Mouse (Mus musculus) liver, embryonic 12.5 days (tissue): ENCODE data around the gene Zfp433. TPM values are rescaled to one million over a fixed set of nuclear protein-coding genes. Genes with fewer than 3 reads are reported as not detected.
"Not testable (repeated sequence)": the region's sequence is repeated elsewhere in the genome, so short reads cannot be mapped to it uniquely, and the experiment has no call there.

ENCODE experiments used
- ATAC-seq: fragments of 200-750 bp; cut with Nextera tagmentation; 2 replicates; pipeline ENCODE4 v1.8.0; 2017; ENCODE audit warnings: moderate number of reproducible peaks, mild to moderate bottlenecking, moderate library complexity
- H3K27ac ChIP-seq: fragments of 300-500 bp; sonication (generic); 2 replicates; pipeline ENCODE4 v1.5.1; 2016; ENCODE audit warnings: mild to moderate bottlenecking
- H3K27me3 ChIP-seq: fragments of 300-500 bp; sonication (generic); replicated peaks from 2 replicates; pipeline ENCODE4 v1.6.1; 2016; ENCODE audit warnings: mild to moderate bottlenecking, moderate library complexity
- H3K36me3 ChIP-seq: fragments of 300-500 bp; sonication (generic); 2 replicates; pipeline ENCODE4 v1.6.1; 2016; ENCODE audit warnings: mild to moderate bottlenecking, moderate library complexity
- H3K4me1 ChIP-seq: fragments of 300-500 bp; sonication (generic); 2 replicates; pipeline ENCODE4 v1.6.1; 2016
- H3K4me2 ChIP-seq: fragments of 300-500 bp; sonication (generic); 2 replicates; pipeline ENCODE4 v1.6.1; 2016; ENCODE audit warnings: mild to moderate bottlenecking, moderate library complexity
- H3K4me3 ChIP-seq: fragments of 300-500 bp; sonication (generic); 2 replicates; pipeline ENCODE4 v1.5.1; 2016; ENCODE audit warnings: mild to moderate bottlenecking, moderate library complexity
- H3K9ac ChIP-seq: fragments of 300-500 bp; sonication (generic); 2 replicates; pipeline ENCODE4 v1.6.1; 2016; ENCODE audit warnings: mild to moderate bottlenecking, moderate library complexity
- H3K9me3 ChIP-seq: fragments of 300-500 bp; sonication (generic); replicated peaks from 2 replicates; pipeline ENCODE4 v1.6.1; 2016; ENCODE audit warnings: mild to moderate bottlenecking, moderate library complexity
- whole genome bisulfite sequencing: fragments of 180-500 bp; shearing (Covaris S2); methylation state at CpG from one replicate; pipeline ENCODE4 v1.1.7; 2016; ENCODE audit not compliant: insufficient replicate concordance; 5-methylcytosine and 5-hydroxymethylcytosine counted together
- polyA plus RNA-seq: library from polyadenylated mRNA; unstranded; fragments of >200 nt; fragmentation: Nextera tagmentation; extraction: Ambion mirVana; gene quantifications from 2 replicates; pipeline ENCODE4 v1.2.1, GENCODE M21; 2016

Zfp433 gene
- polyA plus RNA-seq, result 4.4 and 6.4 TPM in 2 replicates

DNA sequence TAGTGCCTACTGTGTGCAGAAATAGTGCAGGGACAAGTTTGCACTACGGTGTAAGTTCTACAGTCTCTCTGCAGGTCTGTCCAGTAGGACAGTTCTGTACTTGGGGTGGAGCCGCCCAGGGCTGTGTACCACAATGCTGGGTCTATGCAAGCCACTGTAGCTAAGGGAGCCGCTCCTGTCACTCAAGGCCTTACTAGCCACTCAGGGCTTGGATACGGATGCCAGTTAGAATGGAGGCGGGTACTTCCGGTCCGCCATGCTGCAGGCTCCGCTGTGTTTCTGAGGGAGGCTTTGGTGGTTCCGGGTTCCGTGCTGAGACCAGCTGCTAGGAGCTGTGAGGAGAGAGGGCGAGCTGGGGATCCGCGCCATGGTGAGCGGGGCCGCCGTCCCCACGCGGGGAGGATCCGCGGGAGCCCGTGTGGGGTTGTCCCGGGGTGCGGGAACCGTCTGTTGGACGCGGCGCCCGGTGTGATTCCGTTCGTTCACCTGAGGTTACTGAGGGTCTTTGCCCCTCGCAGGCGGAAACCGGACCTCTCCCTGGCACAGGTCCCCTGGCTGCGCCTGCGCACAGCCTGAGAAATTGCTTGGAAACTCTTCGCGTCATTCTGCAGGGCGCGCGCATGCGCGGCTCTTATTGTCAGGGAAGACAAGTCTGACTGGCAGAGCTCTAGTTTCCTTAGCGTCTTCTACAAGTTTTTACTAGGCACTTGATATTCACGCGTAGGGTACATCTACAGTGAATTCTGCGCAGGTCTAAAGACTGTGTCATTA lies at the start of gene Zfp433:
Gene Zfp433, plus strand, starts transcription at position 295 of the 771 bp plus-strand sequence.
- H3K4me2 ChIP-seq, H3K9me3 ChIP-seq, H3K9ac ChIP-seq, H3K27me3 ChIP-seq, H3K4me1 ChIP-seq, H3K27ac ChIP-seq, H3K36me3 ChIP-seq, H3K4me3 ChIP-seq: not testable (repeated sequence)
- WGBS, result no CpG with 5 or more reads among the region's 46 CpGs
- peak; percentile 100 for ATAC-seq

- H3K9ac ChIP-seq, result no peak overlapping the region
- WGBS, result 92% methylated on average over 10 of the region's 10 CpGs
- peaks cover 64% of the 10 kb centered on the region for H3K36me3 ChIP-seq
- H3K27ac ChIP-seq, result no peak overlapping the region
- H3K4me1 ChIP-seq, result peaks cover 10% of the 10 kb centered on the region
- ATAC-seq, result no peak
- peaks cover 38% of the 10 kb centered on the region for H3K9me3 ChIP-seq
- H3K4me3 ChIP-seq, result no peak overlapping the region
- H3K27me3 ChIP-seq, result no peaks in the 10 kb centered on the region
- no peak overlapping the region for H3K4me2 ChIP-seq
Measured at GRCm38 (mm10) chr10:81655178-81655577, 49.4 kb upstream of the Zfp433 start.

DNA sequence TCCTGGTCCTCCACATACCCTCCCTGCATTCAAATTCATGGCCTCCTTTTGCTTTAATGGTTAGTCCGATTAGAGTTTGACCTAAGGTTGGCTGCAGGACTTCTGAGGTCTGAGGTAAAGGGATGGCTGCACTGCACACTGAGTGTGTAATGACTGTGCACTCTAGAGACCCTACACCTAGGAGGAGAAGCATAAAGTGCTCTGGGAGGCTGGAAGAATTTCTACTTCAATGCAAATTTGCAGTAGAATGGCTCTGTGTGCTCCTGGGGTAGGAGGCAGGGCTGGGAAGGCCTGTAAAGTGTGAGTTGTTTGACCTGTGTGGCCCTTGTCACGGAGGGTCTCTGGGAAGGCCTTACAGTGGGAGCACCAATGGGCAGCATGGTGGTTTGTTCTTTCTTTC lies 48.5 kb upstream of the Zfp433 start:
- Histone ChIP-seq H3K4me1 (no peaks in the 10 kb centered on the region), H3K27me3 (no peaks in the 10 kb centered on the region), H3K4me2 (no peak overlapping the region), H3K27ac (no peak overlapping the region), H3K36me3 (peaks cover 63% of the 10 kb centered on the region), H3K9ac (no peak overlapping the region), H3K9me3 (peaks cover 42% of the 10 kb centered on the region), H3K4me3 (no peak overlapping the region)
- 90% methylated on average over 2 of the region's 2 CpGs for WGBS
- ATAC-seq, result no peak

GRCm38 (mm10) chr10:81687114-81687513 lies 17.5 kb upstream of the Zfp433 start:
- not testable (repeated sequence) for H3K27ac ChIP-seq, H3K36me3 ChIP-seq, H3K4me2 ChIP-seq, H3K4me1 ChIP-seq, H3K27me3 ChIP-seq, H3K4me3 ChIP-seq, H3K9ac ChIP-seq, H3K9me3 ChIP-seq, ATAC-seq
- no CpG with 5 or more reads among the region's 18 CpGs for WGBS

DNA sequence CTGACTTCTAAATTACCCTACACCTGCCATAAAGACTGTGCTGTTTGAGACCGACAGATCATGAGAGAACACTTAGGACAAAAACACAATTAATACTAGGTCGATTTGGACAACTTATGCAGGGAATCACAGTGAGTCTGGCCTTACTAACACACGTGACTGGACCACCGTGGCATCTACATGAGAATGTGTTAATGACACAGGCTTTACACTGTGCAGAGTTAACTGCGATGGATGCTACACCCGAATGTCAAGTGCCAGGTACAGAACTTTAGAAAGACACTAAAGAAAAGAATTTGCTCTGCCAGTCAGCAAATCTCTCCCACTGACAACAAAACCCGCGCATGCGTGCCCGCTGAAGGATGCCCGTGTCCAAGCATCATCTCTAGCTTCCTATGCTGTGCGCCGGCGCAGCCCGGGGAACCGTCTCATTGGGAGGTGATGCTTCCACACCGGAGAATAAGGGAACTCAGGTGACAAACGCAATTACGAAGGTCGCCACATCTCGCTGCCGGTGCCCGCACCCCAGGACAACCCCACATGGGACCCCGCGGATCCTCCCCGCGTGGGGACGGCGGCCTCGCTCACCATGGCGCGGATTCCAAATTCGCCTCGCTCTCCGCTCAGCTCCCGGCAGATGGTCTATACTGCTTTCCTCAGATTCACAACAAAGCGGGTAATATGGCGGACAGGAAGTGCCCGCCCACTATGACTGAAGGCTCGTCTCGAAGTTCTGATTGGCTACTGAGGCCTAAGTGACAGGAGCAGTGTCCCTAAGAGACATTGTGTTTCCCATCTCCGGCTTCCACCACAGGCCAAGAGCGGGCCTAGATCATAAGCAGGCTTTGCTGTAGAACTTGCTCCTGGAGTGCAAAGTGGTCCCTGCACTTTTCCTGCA lies 66.1 kb downstream of the Zfp433 start, which contains the start of gene Gm3055:
Gene Gm3055, minus strand, starts transcription at position 656 of the 898 bp plus-strand sequence.
- peak; percentile 86 for ATAC-seq
- H3K4me3 ChIP-seq, H3K9ac ChIP-seq, H3K4me2 ChIP-seq, H3K27ac ChIP-seq, H3K4me1 ChIP-seq, H3K27me3 ChIP-seq, H3K36me3 ChIP-seq, H3K9me3 ChIP-seq: not testable (repeated sequence)
- no CpG with 5 or more reads among the region's 43 CpGs for WGBS

DNA sequence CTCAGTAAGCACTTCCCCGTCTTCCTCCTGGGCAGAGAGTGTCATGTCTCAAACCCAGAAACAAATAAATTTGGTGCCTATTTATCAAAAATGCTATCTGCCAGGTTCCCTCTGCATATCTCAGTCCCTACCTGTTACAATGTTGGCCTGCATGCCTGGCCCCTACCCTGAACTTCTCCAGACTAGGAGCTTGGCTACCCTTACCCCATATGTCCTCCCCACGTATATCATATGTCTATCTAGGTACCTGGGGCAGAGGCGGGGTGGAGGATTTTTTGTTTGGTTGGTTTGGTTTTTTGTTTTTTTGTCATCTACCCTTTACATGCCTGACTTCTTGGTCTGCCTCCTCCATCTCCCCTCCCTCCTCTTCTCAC lies 66.8 kb downstream of the Zfp433 start:
- H3K9me3 ChIP-seq, H3K9ac ChIP-seq, H3K27me3 ChIP-seq, H3K36me3 ChIP-seq, H3K4me3 ChIP-seq, H3K4me1 ChIP-seq, H3K4me2 ChIP-seq, H3K27ac ChIP-seq: not testable (repeated sequence)
- ATAC-seq, result 0 out of 2 replicates have a peak, but pooled peaks have one; percentile 27
- WGBS, result no CpG with 5 or more reads among the region's 3 CpGs

Other genes starting within 250 kb of the Zfp433 start
- 10.1 and 10.2 TPM in 2 replicates for gene Nfic, start 249.2 kb upstream of the Zfp433 start, polyA plus RNA-seq
- 0.05 and 0.06 TPM in 2 replicates for gene Celf5, start 222.1 kb upstream of the Zfp433 start, polyA plus RNA-seq
- gene Ncln, start 208.4 kb upstream of the Zfp433 start, polyA plus RNA-seq, result 59.9 and 62.7 TPM in 2 replicates
- gene S1pr4, start 204.7 kb upstream of the Zfp433 start, polyA plus RNA-seq, result 3.1 and 3.3 TPM in 2 replicates
- 7.0 and 7.3 TPM in 2 replicates for gene Gna15, start 180.6 kb upstream of the Zfp433 start, polyA plus RNA-seq
- 27.7 and 28.3 TPM in 2 replicates for gene Gna11, start 159.6 kb upstream of the Zfp433 start, polyA plus RNA-seq
- 263 and 270 TPM in 2 replicates for gene Aes, start 145.3 kb upstream of the Zfp433 start, polyA plus RNA-seq
- gene Tle2, start 130.3 kb upstream of the Zfp433 start, polyA plus RNA-seq, result 4.8 and 5.1 TPM in 2 replicates
- gene Tle6, start 103.8 kb upstream of the Zfp433 start, polyA plus RNA-seq, result 8.1 and 12.1 TPM in 2 replicates
- 0.46 and 0.78 TPM in 2 replicates for gene BC025920, start 98.6 kb upstream of the Zfp433 start, polyA plus RNA-seq
- gene Sirt6, start 77.0 kb upstream of the Zfp433 start, polyA plus RNA-seq, result 12.7 and 14.7 TPM in 2 replicates
- 3.8 and 4.5 TPM in 2 replicates for gene Ankrd24, start 76.3 kb upstream of the Zfp433 start, polyA plus RNA-seq
- gene Gm10778, start 55.8 kb upstream of the Zfp433 start, polyA plus RNA-seq, result 2.3 and 2.5 TPM in 2 replicates
- gene Gm3055, start 66.3 kb downstream of the Zfp433 start, polyA plus RNA-seq, result 1.2 and 2.0 TPM in 2 replicates
- gene Gm4767, start 107.4 kb downstream of the Zfp433 start, polyA plus RNA-seq, result 1.5 and 1.6 TPM in 2 replicates
- gene Gm32687, start 159.1 kb downstream of the Zfp433 start, polyA plus RNA-seq, result 2.5 and 2.8 TPM in 2 replicates
- 0.45 and 0.90 TPM in 2 replicates for gene Zfp781, start 225.7 kb downstream of the Zfp433 start, polyA plus RNA-seq